Mouse (Mus musculus): ENCODE measurements at regions not wholly inside any gene's neighbourhood (a gene's known extent, or its start where the extent isn't known, plus 50 kb on each side); places are given as distances from the start of the nearest gene placed in this dataset.

DNA sequence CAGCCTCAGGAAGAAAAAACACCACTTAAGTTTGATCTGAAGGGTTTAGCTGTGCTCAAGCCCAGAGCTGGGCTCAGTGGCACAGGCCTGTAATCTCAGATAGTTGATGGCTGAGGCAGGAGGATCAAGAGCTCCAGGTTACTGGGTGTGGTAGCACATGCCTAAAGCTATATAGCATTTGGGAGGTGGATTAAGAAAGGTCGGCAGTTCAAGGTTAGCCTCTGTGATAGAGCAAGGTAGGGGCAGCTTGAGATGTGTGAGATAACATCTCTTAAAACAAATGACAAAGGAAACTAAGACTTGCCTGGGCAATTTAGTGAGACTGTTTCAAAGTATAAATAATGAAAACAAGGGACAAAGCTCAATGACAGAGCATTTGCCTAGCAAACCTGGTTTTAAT is 56.9 kb upstream of the Ptgfrn start:
- no peak for TF ChIP-seq CTCF (conservative IDR thresholded peaks at IDR 0.05; ENCODE audit: insufficient read depth, insufficient read length, low read depth, low read length)
- no peak for TF ChIP-seq POLR2A (IDR thresholded peaks at IDR 0.05; ENCODE audit: low read depth, low read length)

Measured in kidney, adult 2 months (tissue).